Mouse (Mus musculus) mesoderm, embryonic 11.5 days (tissue): ENCODE measurements around the gene Pdgfa.
A peak's percentile ranks its signal among the peaks of the same experiment; 100 is the strongest.

Experiments used
- DNase-seq: peaks from one replicate; pipeline ENCODE4 v3.0.0-alpha.2; 2012; ENCODE audit warnings: low read depth, low spot score

The Pdgfa gene

DNA sequence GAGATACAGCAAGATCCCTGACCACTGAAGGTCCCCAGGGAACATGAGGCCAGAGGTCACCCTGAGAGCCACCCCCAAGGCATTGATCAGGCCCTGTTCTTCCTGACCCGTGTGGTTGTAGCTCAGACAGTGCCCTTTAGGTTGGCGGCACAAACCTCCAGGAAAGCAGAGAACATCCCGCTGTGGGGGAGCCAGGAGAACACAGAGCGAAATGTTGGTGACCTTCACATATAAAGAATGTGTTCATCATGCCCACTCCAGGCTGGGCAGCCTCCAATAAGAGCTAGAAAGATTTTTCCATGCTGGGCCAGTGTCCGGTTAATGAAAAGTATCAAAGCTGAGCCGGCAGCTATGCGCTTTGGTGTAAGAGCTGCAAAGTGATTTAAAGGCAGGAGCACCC, 43.2 kb downstream of the Pdgfa start:
- no peak for DNase-seq

DNA sequence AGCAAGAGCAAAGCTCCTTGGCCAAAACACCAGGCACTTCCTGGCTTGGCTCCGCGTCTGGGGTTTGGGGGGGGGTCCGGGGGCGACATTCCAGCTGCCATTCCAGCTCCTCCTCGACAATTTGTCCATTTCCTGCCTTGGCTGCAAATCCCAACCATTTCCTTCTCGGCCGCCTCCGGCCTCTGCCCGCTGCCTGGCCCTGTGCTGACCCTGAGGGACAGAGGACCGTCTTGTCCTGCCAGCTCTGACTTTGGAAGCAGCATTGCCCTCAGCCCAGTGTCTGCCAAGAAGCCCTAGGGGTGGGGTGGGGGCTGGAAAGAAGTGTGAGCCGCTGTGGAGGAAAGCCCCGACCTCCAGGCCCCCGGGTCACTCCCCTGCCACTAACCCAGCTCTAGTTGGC, 44.2 kb downstream of the Pdgfa start:
- DNase-seq: no peak

- DNase-seq: no peak
These were observed 45.9 kb downstream of the Pdgfa start for GRCm38 (mm10) chr5:138951305-138951704.

DNA sequence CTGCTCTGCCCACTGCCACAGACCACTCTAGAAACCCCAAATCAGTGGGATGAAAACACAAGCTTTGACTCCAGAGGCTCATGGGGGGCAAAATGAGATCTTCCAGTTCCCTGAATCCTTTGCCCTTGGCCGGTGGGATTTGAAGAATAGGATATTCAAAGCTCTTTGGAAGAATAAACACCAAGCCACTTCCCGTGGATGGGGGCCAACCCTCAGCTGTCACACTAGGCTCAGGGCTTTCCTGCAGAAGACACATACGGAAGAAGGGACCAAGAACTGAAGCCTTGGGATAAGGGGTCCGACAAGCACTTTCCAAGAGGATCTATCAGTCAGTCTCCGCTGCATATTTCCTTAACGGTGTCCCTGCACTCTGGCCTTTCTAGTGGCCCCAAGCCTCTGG, 48.0 kb downstream of the Pdgfa start:
- DNase-seq: no peak

DNA sequence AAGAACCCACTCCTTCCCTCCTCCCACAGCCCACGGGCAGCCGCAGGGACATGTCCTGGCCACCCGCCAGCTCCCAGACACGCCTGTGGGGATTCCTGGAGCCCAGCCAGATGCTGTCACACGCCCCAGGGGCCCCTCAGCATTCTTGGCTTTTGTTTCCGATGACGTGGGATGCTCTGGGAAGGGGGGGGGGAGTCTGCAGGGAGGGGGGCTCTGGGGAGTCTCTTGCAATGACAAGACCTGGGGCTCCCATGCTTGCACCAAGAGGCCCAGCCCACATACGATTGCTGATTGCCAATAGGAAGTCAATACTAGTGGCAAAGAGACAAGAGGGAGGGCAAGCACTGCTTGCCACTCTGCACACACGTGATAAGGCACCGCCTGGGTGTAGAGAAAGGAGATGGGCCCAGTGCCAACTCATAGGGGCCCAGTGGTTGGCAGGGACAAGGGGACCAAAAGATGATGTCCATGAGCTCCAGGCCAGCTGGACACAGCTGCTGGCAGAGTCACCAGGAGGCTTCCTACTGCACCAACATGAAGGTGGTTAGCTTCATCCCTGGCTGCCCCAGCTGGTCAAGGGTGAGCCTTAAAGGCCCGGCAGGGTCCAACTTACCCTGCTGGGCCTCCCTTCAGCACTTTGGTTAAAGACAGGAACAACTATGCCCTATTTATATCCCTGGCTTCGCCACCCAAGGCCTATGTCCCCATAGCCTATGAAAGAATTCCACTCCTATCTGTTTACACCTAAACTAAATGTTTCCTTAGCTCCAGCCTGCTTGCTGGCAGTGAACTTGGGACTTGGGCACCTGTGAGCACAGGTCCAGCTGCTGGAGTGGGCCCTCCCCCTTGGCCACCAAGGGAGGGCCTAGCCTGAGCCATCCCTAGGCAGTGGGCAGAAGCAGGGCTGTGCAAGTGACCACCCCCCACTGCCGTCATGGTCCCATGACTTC, 48.9 kb downstream of the Pdgfa start:
- peak; percentile 42 for DNase-seq

DNA sequence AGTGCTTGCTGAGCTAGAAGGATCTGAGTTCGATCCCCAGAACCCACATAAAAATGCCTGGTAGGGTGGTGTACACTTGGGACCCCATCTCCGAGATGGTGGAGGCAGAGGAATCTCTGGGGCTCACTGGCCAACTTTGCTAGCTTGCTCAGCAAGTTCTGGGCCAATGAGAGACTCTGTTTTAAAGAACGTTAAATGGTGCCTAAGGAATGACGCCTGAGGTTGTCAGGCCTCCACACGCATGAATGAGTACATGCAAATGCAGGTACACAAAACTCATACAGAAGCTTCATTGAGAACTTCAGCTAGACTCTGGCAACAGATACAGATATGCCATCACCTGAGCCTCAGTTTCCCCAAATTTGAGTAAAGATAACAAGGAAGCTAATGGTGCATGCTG, 49.7 kb downstream of the Pdgfa start:
- no peak for DNase-seq

DNA sequence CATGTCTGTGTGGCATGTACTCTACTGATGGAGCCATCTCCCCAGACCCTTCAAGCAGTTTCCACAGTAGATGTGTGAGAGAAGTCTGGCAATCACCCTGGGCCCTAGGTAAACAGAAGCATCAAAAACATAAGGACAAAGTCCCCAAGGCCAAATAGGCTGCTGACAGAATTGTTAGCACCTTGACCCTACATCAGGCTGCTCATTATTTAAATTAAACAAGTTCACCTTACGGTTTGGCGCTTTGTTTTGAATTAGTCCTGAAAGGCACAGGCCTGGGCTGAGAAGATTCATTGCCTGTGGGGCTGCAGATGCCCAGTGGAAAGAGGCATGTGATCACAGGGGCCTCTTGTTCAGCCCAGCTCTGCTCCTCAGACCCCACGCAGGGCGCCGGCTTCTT, 50.2 kb downstream of the Pdgfa start:
- no peak for DNase-seq

DNA sequence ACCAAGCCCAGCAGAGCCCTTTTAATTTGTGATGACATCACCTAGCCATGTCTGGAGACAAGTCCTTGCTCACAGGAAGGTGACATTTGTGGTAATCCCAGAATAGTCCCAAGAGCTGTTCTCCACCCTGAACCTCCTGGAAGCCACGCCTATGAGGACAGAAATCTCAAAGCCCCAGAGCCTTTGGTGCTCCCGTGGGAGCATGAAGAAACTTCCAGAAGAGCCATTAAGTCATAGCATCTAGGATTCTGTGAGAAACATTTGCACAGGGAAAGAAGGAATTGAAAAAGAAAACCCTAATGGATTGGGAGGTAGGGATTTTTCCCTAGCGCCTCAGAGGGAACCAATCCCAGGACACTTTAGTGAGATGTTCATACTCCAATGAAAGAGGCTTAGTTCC, 52.2 kb downstream of the Pdgfa start:
- DNase-seq: no peak

DNA sequence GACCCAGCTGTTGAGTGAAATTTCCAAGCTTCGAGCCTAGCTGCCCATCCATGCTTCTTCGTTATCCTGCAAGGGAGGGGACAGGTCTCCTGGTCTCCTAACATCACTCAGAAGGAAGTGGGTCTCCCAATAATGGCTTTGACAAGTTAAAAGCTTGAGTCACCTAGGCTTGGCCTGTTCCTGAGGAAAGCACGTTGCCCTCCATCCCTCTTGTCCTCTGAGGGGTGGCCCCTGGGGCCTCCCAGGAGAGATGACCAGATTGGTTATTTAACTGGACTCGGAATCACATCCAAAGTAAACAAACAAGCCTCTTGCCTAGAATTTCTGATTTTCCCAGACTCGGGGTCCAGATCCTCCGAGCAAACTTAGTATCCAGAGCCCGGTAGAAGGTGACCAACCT, 52.6 kb downstream of the Pdgfa start:
- DNase-seq: no peak

GRCm38 (mm10) chr5:138941842-138942241, 55.3 kb downstream of the Pdgfa start:
- no peak for DNase-seq

DNA sequence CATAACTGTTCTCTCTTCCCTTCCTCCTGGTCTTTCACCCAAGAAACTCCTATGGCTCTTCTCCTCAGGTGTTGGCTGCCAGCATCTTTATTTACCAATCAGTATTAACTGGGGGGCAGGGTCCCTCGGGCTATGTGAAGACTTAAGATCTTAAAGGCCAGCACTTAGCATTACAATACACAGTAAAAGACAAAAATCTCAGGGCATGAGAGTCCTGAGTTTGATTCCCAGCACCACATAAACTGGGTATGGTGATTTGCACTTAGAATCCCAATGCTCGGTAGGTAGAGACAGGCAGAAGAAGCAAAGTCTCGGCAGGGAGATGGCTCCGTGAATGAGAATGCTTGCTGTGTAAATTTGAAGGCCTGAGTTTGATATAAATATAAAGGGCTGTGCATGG, 56.6 kb downstream of the Pdgfa start:
- DNase-seq: no peak

DNA sequence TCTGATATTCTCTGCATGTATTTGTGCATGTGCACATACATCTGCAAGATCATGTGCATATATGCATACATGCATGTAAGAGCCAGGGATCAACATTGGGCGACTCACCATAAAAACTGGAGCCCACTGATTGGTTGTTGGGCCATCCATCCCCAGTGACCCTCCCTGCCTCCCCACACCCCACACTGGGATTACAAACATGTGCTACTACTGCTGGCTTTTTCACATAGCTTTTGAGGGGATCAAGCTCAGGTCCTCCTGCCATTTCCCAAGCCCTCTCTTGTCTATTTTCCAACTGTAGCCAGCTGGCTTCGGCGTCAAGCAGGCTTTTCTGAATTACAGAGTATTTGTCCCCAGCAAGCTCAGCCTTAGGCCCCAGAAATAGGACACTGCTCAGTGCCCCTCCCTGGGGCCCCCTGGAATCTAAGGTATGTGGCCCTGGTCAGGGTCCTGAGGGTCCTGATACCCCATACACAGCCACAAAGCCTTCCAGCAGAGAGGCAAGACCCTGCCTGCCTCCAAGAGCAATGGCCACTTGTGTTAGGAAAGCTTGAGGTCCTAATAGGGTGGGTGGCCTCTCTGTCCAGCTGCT, 58.5 kb downstream of the Pdgfa start:
- DNase-seq: no peak

DNA sequence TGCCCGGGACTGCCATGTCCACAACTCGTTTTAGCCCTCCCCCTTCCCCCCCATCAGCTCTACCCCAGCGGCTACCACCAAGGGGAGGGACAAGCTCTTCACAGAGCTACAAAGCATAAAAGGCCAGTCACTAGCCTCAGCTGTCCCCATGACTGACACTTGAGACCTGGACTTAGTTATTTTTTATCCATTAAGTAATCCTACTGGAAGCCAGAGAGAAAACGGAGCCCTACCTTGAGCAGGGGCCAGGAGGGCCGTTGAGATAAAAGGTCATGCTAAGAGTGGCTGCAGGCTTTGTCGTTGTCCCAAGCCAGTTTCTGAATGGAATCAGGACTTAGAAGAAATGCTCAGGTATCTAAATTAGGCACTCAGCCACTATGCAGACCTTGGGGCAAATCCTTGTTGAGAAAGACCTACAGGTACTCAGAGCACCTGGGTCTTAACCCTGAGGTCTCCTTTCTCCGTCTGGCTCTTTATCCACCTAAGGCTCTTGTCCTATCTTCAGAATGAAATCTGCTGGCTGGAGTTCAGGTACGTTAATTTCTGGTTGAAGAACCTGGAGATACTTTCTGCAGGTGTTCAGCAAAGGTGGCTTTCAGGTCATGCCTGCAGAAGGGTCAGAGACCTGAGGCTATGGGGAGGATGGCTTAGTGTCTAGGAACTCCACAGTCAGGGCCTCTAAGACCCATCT, 60.6 kb downstream of the Pdgfa start:
- no peak for DNase-seq

- DNase-seq: peak; percentile 68
These were observed 62.6 kb downstream of the Pdgfa start for GRCm38 (mm10) chr5:138934540-138934939.

DNA sequence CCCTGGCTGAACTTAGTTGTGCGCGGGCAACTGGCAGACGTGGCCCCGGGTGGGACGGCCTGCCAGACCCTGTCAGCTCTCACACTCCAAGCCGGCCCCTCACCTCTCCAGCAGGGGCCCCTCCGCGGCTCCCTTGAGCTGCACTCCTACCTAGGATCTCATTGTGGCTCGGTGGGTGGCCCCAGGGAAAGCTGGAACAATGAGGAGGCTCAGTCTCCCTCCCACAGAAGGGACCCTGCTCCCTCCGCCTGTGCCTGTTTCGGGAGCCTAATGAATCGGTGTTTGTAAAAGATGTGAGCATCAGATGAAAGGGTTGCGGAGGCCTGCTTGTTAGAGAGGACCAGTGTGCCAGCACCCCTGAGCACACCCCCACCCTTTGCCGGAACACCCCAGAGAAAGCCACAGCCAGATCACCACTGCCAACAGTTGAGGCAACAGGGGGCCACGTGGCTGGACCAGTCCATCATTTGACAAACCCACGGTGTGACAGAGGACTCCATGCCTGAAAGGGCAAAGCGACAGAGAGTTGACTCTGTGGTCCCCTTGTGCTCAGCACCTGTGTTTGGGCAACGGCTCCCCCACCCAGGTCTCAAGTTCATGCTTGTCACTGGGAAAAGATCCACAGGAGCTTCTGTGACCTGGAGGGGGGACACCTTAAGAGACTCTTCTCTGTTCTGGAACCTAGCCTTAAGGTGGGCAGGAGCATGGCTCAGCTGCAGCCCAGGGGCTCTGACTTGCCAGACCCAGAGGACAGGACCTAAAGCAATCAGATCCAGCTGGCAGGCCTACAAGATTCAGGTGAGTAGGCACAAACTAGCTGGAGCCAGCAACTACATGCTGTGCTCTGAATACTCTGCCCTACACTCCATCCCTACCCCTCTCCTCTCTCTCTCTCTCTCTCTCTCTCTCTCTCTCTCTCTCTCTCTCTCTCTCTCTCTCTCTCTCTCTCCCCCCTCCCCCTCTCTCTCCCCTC, 64.4 kb downstream of the Pdgfa start:
- no peak for DNase-seq

DNA sequence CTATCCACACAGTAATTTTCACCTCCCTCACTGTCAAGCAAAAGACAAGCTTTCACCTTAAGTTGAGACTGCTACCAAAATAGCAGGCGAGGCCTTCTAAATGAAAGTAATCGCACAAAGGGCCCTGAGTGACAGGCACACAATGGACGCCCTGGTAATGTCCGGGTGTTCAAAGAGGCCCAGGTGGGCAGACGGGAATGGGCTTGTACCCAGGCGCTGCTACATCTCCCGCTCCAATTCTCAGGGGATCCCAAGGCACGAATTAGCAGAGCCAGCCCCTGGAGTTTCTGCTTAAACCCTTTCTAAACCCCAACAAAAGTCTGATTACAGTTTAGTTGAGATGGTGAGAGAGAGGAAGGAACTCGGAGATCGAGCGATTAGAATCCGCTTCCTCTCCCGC, 65.3 kb downstream of the Pdgfa start:
- no peak for DNase-seq

DNA sequence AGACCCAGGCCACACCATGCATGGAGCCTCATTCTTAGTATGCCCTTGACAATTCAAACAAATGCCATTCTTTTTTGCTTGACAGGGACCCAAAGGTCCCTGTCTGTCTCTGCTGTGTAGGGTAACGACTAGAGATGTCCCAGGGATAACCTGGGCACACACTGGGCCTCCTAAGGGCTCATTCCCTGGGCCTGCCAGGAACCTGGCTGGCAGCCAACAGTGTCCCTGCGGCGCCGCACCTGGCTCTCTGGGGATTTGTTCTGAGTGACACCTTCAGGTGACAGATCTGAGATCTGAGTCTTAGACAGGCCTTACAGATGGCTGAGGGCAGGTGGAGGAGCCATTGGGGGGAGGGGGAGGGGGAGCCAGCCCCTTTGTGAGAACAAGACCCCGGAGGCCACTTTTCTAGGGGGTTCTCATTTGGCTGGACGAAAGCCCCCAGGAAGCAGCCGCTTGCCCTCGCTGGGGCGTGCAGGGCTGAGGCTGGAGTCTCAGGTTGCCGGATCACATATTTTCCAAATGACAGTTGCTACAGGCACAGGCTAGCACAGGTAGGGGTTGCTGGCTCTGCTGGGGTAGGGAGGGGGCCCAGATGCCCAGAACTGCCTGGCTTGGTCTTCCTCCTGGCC, 67.2 kb downstream of the Pdgfa start:
- no peak for DNase-seq
